Mouse (Mus musculus): ENCODE measurements around the gene Camk2d.

- TF ChIP-seq CTCF (IDR thresholded peaks at IDR 0.05; ENCODE audit: control insufficient read depth, insufficient read depth, low read length) = no peak
- no peak for TF ChIP-seq POLR2A (IDR thresholded peaks at IDR 0.05; ENCODE audit: borderline replicate concordance, control insufficient read depth, low read depth, low read length)
These were observed 148.5 kb downstream of the Camk2d start for GRCm38 (mm10) chr3:126744432-126745133.
